Mouse (Mus musculus) heart, postnatal 4 days (tissue): ENCODE measurements around the gene Tmem80. TPM values are rescaled to one million over a fixed set of nuclear protein-coding genes. Genes with fewer than 3 reads are reported as not detected.

Source experiments
- DNase-seq: peaks from one replicate; pipeline ENCODE4 v3.0.0; 2021
- total RNA-seq, 2 experiments: library from RNA; stranded (reverse); gene quantifications; 2 replicates each; pipeline ENCODE4 v1.2.3; 2021

The Tmem80 gene
- total RNA-seq, 2 experiments from 2014 or later: 15.9 to 16.3 TPM

DNA sequence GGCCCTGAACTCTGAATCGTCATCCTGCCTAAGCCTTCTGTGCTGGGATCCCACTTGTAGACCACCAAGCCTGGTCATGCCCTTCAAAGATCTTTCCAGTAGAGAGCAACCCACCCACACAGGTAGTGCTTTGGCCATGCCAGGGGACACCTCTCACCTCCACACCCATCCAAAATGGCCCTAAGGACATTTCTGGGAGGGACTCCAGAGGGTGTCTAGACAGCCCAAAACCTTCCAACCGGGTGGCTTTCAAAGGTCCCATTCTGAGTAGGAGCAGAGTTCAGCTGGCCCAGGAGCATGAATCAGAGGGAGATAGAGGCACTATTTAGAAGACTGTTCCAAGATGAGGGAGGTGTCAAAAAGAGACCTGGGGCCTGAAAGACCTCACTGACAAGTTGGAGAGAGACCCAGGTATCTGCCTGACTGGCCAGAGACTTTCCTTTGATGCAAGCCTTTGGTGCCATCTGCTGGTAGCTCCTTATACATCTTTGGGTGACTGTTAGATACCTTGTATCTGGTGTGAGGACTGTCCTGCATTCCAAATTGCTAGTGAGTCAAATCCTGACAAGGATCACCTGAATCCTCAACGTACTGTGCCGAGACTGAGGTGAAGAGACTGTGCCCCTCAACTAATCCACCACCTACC is 35.7 kb downstream of the Tmem80 start:
- peak; percentile 81 for DNase-seq

DNA sequence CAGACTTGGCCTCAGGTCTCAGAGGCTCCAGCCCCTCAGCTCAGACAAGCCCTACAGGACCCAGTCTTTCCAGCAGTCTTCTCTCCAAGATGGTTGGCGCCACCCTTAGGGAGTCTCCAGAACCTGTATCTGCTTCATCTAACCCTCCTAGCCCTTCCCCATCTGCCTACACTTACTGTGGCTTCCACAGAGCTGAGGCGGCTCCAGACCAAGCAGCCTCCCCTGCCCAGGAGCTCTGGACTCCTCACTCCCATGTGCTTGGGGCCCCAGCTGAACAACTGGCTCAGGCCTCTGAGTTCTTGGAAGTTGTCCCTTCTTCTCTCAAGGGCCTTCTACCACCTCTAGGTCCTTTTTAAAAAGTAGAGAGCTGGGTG is 36.2 kb downstream of the Tmem80 start:
- DNase-seq: no peak

DNA sequence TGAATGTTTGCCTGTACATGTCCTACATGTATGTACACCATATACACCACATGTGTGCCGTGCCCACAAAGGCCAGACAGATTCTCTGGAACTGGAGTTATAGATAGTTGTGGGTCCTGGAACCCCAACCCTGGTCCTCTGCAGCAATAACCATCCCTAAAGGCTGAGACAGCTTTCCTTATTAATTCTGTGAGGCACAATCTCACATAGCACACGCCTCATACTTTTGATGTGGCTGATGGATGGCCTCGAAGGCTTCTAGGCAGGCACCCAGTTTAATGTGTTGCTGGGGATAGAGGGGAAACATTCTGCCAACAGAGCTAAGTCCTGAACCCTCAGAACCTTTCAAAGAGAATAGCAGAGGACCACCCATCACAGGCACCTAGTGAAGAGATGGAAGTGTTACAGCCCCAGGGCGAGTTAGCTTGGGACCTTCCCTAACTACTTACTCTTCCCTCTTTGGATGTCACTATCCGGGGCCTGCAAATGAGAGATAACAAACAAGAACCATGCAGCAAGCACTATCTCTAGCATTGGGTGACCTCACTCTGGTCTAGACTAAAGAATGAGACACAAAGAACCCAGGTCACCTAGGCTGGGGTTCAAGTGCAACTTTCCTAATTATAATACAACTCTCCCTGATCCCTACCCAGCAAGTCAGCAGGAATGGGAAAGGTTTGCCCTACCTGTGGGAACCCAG is 37.0 kb downstream of the Tmem80 start:
- DNase-seq: no peak

DNA sequence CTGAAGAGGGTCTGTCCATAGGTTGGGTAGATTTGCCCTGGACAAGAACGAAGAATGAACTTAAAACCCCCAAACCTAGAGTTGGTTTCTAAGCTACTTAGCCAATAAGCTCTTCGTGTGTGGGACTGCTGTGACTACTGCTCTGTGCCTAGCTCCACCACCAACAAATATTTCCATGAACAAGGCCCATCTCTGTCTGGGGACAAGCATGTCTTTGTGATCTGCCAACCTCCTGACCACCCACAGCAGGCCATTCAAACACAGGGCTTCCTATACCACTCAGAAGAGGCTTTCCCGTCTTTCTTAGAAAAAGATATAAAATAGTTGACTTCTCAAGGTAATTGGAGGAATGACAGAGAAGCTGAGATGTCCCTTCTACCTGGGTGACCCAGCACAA is 37.5 kb downstream of the Tmem80 start:
- DNase-seq: no peak

DNA sequence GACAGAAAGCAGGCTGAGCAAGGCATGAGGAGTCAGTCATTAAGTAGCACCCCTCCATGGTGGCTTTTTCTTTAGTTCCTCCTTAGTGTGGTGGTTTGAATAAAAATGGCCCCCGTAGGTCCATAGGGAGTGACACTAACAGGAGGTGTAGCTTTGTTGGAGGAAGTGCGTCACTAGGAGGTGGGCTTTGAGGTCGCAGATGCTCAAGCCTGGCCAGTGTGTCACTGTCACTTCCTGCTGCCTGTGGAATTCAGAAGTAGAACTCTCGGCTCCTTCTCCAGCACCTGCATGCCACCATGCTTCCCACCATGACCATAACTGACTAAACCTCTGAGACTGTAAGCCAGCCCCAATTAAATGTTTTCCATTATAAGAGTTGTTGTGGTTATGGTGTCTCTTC is 39.8 kb downstream of the Tmem80 start:
- no peak for DNase-seq

DNA sequence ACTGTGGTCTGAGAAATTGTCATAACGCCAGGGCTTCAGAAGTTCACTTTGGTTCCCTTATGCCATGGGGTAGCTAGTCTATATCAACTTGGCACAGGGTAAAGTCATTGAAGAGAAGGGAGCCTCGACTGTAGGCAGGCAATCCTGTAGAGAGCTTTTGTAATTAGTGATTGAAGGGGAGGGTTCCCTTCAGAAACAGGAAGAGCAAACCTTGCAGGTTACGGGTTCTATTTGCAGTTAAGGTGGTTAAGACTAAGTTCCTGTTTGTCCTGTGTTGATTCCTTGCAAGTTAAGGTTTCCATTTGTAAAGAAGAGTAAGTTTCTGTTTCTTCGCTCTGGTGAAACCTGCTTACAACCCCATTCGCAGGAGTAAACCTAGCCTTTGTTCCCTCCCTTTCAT is 42.4 kb downstream of the Tmem80 start:
- no peak for DNase-seq

DNA sequence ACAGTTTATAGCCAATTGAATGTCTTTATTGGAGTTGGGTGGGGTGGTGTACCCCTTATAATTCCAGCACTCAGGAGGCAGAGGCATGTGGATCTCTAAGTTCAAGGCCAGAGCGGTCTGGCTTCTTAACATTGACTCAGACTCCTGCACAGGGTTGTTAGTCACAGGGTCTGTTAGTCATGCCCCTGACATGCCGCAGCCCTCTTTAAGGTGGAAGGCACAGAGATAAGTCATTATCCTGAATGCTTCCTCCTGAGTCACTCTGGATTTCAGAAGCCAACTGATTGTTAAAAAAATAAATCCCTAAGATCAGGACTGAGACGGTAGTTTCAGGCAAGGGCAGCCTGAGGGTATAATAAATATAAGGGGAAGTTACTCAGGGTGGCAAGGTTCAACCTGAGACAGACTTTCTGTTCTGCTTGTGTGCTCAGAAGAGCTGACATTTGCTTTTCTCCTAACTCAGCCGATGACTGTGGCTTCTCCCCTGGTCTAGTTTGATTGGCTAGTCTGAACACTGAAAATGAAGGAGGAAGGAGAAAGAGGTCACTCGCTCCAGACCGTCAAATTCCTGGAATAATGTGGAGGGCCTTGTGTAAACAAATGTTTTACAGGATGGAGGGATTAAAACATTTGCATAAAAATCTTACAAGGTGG is 44.5 kb downstream of the Tmem80 start:
- no peak for DNase-seq

DNA sequence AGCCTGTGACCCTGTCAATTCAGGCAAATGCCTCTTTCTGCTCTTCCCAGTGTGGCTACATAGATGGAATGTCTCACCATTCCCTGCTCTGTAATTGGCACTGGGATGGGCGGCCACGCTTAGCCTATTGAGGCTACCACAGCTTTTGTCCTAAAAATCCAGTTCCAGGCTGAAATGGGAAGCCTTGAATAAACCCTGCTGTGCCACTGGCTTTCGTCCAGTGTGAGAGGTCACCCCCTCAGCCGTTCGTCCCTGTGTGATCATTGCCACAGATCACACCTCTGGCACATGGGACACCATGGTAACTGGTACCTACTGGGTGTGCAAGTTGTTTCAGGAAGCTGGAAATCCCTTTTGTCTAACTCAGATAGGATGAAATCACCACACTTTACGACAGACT is 46.1 kb downstream of the Tmem80 start:
- no peak for DNase-seq

DNA sequence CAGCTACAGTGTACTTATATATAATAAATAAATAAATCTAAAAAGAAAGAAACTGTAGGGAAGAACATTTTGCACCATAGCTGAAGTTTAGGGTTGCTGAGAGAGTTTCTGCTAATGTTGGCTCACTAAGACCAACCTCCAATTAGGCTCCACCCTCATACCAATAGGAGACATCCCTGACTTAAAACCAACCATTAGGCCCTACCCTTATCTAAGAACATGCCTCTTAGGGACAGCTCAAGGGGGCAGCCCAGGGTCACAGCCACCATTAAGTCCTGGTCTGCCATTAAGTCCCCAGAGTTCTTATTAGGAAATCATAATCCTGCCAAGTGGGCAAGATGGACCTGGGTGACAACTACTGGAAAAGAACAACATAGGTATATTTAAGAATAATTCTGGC is 46.9 kb downstream of the Tmem80 start:
- no peak for DNase-seq

DNA sequence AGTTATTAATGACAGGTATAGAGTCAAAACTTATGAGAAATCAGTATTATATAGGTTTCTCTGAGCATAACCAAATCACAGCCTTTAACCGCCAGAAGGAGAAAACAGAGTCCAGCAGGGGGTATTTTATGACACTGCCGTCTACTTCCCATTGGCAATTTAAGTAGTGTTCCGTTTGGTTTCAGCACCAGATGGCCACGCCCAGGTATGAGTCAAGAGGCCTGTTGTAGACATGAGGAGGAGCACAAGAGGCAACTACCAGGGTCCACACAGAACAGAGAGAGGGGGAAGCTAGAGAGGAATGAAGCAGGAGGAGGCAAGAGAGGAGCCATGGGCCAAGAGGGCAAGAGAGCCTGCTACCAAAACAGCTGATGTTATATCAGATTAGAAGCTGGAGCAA is 52.0 kb downstream of the Tmem80 start:
- no peak for DNase-seq

DNA sequence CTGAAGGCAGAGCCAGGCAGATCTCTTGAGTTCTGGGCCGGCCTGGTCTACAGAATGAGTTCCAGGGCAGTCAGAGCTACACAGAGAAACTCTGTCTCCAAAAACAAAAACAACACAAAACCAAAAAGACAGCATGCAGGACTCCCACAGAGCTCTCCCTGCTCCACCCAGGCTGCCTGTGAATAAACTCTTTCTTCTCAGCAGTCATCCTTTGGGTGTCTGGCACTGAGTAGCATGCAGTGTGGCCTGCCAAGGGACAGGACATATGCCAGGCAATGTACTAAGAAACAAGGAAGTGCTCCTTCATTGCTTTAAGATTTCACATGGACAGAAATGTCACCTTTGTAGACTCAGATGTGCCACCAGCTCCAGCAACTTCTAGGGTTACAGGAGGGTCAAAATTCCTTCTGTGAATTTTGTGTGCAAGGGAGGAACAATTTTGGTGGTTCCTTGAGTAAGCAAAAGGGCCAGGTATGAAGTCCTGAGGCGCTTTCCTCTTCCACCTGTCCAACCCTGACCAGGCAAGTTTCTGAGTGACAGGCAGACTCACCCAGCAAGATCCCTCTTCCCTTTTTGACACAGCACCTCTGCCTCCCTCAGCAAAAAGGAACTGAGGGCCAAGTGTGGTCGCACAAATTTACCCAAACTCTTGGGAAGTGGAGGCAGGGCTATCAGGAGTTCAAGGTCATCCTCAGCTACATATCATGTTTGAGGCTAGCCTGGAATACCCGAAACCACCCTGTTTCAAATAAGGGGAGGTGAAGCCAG is 53.7 kb downstream of the Tmem80 start:
- no peak for DNase-seq

Other genes with a start within 250 kb of the Tmem80 start
- gene Pkp3, start 249.5 kb upstream of the Tmem80 start, total RNA-seq: under 1 TPM in 1 of 2 experiments, not detected in 1; 0.23 TPM
- gene Sigirr, start 227.2 kb upstream of the Tmem80 start, total RNA-seq: 1 to 10 TPM; 3.3 to 4.3 TPM
- under 1 TPM in 1 of 2 experiments, not detected in 1; 0.20 TPM for gene Ano9, start 209.9 kb upstream of the Tmem80 start, total RNA-seq
- gene Ptdss2, start 205.4 kb upstream of the Tmem80 start, total RNA-seq: 10 to 100 TPM; 40.2 to 42.5 TPM
- 10 to 100 TPM; 73.9 to 84.0 TPM for gene Rnh1, start 154.9 kb upstream of the Tmem80 start, total RNA-seq
- 100 to 1,000 TPM; 105 to 119 TPM for gene Hras, start 133.7 kb upstream of the Tmem80 start, total RNA-seq
- gene Lrrc56, start 133.6 kb upstream of the Tmem80 start, total RNA-seq: 1 to 10 TPM; 4.3 to 4.5 TPM
- not detected for gene Lmntd2, start 113.7 kb upstream of the Tmem80 start, total RNA-seq
- gene Rassf7, start 111.9 kb upstream of the Tmem80 start, total RNA-seq: 1 to 10 TPM; 4.1 to 6.1 TPM
- 10 to 100 TPM; 44.3 to 52.2 TPM for gene Phrf1, start 99.0 kb upstream of the Tmem80 start, total RNA-seq
- 1 to 10 TPM; 1.3 to 1.4 TPM for gene Irf7, start 61.3 kb upstream of the Tmem80 start, total RNA-seq
- not detected for gene Cdhr5, start 51.0 kb upstream of the Tmem80 start, total RNA-seq
- gene Sct, start 48.6 kb upstream of the Tmem80 start, total RNA-seq: not detected
- gene Drd4, start 35.7 kb upstream of the Tmem80 start, total RNA-seq: not detected
- 10 to 100 TPM; 27.8 to 30.6 TPM for gene Deaf1, start within 50 bp of the Tmem80 start, total RNA-seq
- 1 to 10 TPM; 1.9 TPM for gene Eps8l2, start 11.1 kb downstream of the Tmem80 start, total RNA-seq
- gene Taldo1, start 64.5 kb downstream of the Tmem80 start, total RNA-seq: 100 to 1,000 TPM; 126 to 134 TPM
- 10 to 100 TPM; 12.5 to 12.9 TPM for gene Gatd1, start 86.4 kb downstream of the Tmem80 start, total RNA-seq
- gene Cend1, start 101.8 kb downstream of the Tmem80 start, total RNA-seq: 1 to 10 TPM; 1.5 to 1.6 TPM
- gene Slc25a22, start 110.2 kb downstream of the Tmem80 start, total RNA-seq: 10 to 100 TPM; 30.5 to 32.3 TPM
- gene Pidd1, start 116.3 kb downstream of the Tmem80 start, total RNA-seq: 1 to 10 TPM; 5.9 to 6.4 TPM
- 1,000 to 10,000 TPM; 1,146 to 1,184 TPM for gene Rplp2, start 119.6 kb downstream of the Tmem80 start, total RNA-seq
- gene Pnpla2, start 127.5 kb downstream of the Tmem80 start, total RNA-seq: 100 to 1,000 TPM; 118 to 127 TPM
- gene Cracr2b, start 133.4 kb downstream of the Tmem80 start, total RNA-seq: 10 to 100 TPM; 17.6 to 20.1 TPM
- gene Cd151, start 139.7 kb downstream of the Tmem80 start, total RNA-seq: 100 to 1,000 TPM; 229 to 230 TPM
- 10 to 100 TPM; 49.6 to 52.4 TPM for gene Polr2l, start 147.4 kb downstream of the Tmem80 start, total RNA-seq
- gene Tspan4, start 147.5 kb downstream of the Tmem80 start, total RNA-seq: 10 to 100 TPM; 37.2 to 38.0 TPM
- 10 to 100 TPM; 36.5 to 36.6 TPM for gene Chid1, start 212.1 kb downstream of the Tmem80 start, total RNA-seq
- 10 to 100 TPM; 61.1 to 61.4 TPM for gene Ap2a2, start 234.4 kb downstream of the Tmem80 start, total RNA-seq